Mouse (Mus musculus) lung, postnatal 0 days (tissue): ENCODE measurements at regions not wholly inside any gene's neighbourhood (a gene's known extent, or its start where the extent isn't known, plus 50 kb on each side); places are given as distances from the start of the nearest gene placed in this dataset.

ENCODE experiments used
- CTCF ChIP-seq: IDR thresholded peaks from 2 replicates; pipeline ENCODE4 v1.5.1; 2016; ENCODE audit warnings: antibody characterized with exemption, mild to moderate bottlenecking
- EP300 ChIP-seq: IDR thresholded peaks from 2 replicates; pipeline ENCODE4 v1.6.1; 2016; ENCODE audit warnings: antibody characterized with exemption, mild to moderate bottlenecking, control low read depth

- TF ChIP-seq CTCF (no peak), EP300 (no peak)
These were observed 154.5 kb downstream of the Rap2a start for GRCm38 (mm10) chr14:120632771-120633170.
